Mouse (Mus musculus): ENCODE data around the gene Dmrtb1.
A peak's percentile ranks its signal among the peaks of the same experiment; 100 is the strongest.

The Dmrtb1 gene

GRCm38 (mm10) chr4:107684130-107684529 is at the start of gene Dmrtb1:
Gene Dmrtb1, minus strand, starts transcription at chr4:107684230.
- no peak for DNase-seq (ENCODE audit: low read depth, low spot score)

- peak; percentile 76 for DNase-seq (ENCODE audit: low read depth, low spot score)
Observed at GRCm38 (mm10) chr4:107733603-107734002, 49.6 kb upstream of the Dmrtb1 start.

GRCm38 (mm10) chr4:107732624-107733023 is 48.6 kb upstream of the Dmrtb1 start:
- DNase-seq (ENCODE audit: low read depth, low spot score): peak; percentile 72

DNA sequence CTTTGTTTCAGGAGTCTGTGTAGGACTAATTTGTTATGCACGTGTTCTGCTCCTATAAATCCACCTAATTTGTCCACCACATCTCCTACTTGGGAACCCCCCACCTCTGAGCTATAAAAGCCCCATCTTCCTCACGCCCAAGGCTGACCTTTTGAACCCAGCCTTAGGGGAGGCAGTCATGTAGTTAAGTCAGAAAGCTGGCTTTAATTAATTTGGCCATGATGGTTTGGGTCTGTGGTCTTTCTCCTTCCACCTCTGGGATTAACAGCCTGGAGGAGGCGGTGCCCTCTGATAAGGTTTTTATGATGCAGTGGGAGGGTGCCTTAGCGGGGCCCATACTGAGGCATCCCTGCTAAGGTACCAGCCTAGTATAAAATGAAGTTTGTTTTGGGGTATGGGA is 48.2 kb upstream of the Dmrtb1 start:
- DNase-seq (ENCODE audit: low read depth, low spot score): no peak

DNA sequence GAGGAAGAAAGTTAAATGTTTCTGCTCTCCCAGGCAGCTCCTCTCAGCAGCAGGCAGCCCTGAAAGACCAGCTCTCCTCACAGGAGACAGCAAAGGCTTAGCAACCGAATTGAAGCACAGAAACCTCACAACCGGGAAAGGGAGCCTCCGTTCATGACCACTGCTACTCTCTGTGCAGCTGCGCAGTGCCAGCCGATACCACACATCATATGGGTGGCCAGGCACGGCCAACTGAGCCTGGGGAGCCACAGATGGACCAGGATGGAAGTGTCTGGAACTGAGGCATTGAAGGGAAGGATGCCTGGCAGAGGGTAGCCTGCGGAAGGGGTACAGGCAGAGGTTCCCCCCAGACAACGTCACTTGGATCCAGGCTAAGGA is 47.0 kb upstream of the Dmrtb1 start:
- DNase-seq (ENCODE audit: low read depth, low spot score): no peak

DNA sequence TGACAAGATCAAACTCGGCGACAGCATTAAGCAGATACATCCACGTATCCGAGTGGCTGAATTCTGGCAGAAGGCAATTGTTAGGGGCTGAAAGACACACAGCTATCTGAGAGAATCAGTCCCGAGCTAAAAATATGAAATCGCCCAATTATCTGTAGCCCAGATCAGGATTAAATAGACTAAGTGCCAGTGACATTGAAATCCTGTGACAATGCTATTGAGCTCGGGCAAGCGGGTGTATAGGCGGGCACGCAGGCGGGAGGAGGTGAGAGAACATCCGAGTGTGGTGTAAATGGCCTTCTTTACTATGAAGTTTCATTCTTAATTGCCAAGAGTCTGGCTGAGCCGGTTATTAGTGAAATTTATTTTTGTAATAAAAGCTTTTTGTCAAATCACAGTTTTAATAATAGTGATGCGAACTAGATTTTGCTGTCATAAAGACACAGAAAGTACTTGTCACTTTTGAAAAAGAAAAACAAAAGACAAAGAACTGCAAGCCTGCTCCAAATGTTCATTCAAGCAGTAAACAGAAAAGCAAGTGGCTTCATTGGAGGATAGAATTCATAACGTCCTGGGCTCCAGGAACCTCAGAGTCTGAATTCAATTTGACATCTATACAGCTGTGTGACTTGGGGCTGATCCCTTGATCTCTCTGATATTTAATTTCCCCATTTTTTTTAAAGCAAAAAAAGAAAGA is 46.5 kb upstream of the Dmrtb1 start:
- DNase-seq (ENCODE audit: low read depth, low spot score): no peak

- DNase-seq (ENCODE audit: low read depth, low spot score): no peak
Observed at GRCm38 (mm10) chr4:107725432-107725831, 41.4 kb upstream of the Dmrtb1 start.

GRCm38 (mm10) chr4:107720043-107720830 is 36.2 kb upstream of the Dmrtb1 start:
- DNase-seq (ENCODE audit: low read depth, low spot score): no peak

DNA sequence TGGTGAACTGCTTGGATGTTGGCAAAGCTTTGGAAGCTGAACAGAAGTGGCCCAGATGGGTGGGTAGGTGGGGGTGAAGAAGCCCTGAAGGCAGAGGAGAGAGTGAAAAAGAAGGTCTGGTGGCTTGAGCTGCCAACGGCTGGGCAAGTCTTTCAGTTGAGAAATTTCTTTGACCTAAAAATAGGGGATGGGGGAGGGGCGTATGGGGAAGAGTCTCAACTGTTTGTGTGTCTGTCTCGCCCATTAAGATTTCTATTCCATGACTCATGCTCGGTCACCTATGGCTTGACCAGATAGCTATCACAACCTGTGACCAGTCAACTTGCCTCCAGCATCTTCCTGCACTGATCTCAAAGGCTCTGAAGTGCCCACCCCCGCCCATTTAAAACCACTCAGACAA is 35.1 kb upstream of the Dmrtb1 start:
- no peak for DNase-seq (ENCODE audit: low read depth, low spot score)

- no peak for DNase-seq (ENCODE audit: low read depth, low spot score)
Observed at GRCm38 (mm10) chr4:107718720-107719119, 34.7 kb upstream of the Dmrtb1 start.

DNA sequence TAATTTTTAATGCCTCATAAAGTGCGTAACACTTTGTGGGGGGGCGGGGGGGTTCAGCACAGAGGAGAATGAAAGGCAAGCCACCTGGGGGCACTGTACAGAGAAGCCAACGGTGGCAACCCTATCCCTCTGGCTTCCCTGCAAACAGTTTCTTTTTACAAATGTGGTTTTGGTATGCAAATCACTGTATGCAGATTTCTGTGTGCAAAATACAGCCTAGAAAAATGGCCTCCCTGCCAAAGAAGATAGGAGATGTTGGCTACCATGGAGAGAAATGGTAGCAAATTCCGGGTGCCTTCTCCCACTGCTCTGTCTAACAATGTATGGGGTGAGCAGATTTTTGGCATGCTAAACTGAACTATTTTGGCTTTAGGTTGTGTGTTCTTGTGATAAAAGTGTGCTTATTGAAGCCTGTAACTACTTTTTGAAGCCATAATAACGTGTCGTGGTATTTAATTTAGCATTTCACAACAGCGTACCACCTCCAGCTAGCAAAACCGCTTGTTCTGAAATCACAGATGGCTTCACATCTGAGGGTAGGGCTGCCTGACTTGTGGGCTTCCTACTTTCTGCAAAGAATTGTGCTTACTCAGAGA is 33.8 kb upstream of the Dmrtb1 start:
- DNase-seq (ENCODE audit: low read depth, low spot score): no peak

DNA sequence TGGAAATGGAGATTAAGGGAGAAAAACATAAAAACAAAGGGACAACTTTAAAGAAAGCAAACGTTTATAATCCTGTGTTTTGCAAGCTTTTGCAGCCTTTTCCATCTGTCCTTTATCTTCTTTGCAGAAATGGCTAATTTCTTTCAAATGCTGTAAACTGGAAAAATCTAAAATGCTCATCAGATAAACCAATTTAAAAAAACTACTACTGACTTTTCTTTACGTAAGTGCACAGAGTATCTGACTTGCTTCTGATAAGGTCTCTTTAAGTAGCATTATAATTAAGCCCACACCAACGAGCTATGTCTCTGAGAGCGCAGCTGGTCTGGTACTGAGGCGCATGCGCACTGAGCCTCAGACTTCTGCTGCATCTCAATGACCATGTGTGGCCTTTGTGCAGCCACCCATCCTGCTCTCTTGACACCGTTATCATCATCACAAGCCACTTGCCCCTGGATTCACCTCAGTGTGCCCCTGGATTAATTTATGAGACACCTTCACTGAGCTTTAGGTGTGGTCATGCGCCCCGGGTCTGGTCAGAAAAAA is 32.8 kb upstream of the Dmrtb1 start:
- no peak for DNase-seq (ENCODE audit: low read depth, low spot score)

DNA sequence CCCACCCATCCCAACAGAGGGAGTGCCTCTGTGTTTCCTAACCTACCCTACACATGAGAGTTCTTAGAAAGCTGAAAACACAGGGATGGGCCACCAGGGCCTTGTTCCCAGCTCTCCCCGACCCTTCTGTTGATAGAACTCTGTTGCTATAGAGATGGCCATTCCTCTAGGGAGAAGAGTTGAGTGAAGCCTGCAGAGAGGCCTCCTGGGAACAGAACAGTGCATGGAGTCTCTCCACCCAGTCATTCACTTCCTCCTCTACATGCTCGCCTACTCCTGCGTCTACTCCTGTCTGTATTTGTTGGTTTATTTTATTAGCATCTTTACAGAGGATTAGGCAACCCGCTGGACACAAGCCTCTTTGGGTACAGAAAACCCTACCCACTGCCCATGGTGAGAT is 22.9 kb upstream of the Dmrtb1 start:
- no peak for DNase-seq (ENCODE audit: low read depth, low spot score)

DNA sequence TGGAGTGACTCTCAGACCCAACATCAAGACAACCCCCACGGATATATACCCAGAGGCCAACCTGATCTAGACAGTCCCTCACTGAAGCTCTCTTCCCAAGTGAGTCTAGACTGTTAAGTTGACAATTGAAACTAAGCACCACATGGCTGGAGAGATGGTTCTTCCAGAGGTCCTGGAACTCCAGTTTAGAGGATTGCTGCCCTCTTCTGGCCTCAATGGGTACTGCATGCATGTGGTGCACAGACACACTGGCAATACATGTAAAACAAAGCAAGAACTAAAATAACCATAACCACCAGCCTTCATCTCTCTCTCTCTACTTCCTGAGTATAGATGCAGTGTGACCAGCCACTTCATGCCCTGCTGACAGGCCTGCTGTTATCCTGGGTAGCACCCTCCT is 20.2 kb upstream of the Dmrtb1 start:
- DNase-seq (ENCODE audit: low read depth, low spot score): peak; percentile 78

DNA sequence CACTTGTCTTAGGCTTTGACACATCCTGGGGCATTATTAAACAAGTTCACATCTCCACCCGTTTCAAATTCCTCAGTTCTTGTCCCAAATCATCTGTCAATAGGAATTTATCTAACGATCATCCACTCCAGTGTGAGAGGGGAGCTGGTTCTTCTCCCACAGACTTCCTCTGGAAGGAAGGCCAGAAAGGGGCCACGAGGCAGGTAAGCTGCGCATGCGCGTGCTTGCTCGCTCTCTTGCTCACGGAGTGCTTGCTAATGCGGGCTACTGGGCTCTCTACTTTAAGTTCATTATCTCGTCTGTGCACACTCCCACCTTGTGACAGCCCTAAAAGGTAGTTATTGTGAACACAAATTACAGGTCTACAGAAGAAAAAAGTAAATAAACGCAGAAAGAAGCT is 17.6 kb upstream of the Dmrtb1 start:
- no peak for DNase-seq (ENCODE audit: low read depth, low spot score)

DNA sequence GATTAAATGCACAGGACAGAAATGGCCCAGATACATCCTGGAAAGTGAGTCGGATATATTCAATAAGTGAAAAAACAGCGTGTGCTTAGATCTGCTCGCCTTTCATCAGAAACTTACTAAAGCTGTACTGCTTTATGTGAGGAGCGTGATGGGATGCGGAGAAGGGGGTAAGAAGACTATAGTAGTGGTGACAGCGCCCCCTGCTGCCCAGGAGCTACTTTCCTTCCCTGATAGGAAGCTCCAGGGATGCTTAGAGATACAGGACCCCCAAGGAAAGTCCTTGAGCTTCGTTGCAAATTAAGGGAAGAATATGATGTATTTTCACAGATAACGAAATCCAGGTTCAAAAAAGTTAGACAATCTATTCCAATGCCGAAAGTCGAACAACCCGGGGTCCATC is 17.1 kb upstream of the Dmrtb1 start:
- DNase-seq (ENCODE audit: low read depth, low spot score): peak; percentile 79

DNA sequence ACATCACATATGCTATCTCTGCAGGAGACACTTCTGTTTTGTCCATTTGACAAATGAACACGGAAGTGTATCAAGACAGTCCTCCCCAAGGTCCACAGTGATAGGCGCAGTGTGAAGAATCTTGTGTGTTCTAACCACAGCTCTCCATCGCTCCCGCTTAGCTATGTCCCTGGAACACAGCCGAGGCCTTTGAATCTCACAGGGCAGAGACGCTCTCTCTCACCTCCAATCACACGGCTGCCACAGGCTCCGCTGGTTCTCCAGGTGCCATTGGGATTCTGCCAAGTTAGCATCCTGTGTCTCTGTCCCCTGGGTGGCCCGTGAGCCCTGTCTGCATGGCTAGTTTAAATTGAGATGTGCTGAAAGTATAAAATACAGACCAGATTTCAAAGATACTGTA is 15.2 kb upstream of the Dmrtb1 start:
- no peak for DNase-seq (ENCODE audit: low read depth, low spot score)

- no peak for DNase-seq (ENCODE audit: low read depth, low spot score)
Observed at GRCm38 (mm10) chr4:107693816-107694215, 9.8 kb upstream of the Dmrtb1 start.

DNA sequence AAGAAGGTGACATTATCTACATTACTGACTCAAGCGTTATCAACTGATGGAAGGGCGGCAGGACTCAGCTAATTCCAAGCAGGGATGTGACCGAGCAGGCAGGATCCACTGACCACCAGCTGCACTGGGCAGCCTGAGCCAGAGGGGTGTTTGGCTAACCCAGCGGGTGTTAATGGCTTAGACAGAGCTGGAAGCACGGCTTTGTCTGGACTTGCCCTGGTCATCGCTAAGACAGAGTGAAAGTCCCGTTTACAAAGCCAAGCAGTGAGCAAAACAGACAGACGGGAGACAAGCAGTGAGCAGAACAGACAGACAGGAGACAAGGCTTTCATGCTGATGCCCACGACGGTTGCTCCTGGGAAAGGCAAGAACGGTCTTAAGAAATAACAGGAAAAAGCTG is 4.2 kb upstream of the Dmrtb1 start:
- no peak for DNase-seq (ENCODE audit: low read depth, low spot score)

DNA sequence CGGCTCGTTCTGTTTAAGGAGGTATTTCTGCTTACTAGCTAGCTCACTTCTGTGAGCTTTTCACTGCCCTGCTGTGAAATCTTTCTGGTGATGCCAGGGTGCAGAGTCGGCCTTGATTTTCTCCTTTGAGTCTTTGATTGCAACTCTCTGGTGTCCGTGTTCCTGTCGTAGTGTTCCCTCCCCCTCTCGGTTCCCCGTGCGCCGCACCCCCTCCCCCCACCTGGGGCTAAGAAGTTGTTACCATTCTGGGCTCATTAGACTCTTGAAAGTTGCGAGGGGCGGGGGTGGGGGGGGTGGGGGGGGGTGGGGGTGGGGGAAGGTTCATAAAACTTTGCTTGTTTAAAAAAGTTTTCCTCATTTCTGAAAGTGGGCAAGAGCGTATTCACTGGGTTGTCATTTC is 3.1 kb upstream of the Dmrtb1 start:
- no peak for DNase-seq (ENCODE audit: low read depth, low spot score)

DNA sequence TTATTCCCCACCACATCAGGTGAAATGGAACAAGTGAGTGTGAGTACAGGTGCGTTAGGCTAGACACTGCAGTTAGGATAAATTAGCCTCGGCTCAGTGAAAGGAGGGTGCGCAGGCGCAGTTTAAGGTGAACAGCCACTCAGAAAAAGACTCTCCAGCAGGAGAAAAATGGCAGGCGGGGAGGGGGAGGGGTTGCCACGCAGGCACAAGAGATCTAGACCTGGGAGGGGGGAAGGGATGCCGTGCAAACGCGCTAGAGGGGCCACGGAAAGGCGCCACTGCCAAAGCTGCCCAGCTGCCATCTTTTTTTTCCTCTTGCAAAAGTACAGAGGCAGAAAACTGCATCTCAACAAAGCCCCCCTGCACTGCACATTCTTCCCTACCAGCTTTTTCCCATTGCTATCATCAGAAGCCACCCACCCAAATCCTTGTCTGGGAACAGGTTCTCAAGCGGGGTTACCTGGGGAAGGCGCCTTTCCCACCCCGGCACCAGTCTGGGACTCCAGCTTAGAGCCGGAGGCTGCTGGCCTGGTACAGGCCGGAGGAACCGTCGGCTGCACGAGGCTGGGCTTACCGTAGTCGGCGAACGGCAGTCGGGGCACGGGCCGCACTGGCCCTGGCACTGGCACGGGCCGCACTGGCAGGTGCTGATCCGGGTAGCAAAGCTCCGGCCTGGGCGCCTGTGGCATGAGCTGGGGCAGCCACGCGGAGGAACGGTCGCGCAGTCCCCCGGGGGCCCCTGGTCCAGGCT is 849 bp downstream of the Dmrtb1 start:
- DNase-seq (ENCODE audit: low read depth, low spot score): peak; percentile 72
